Mouse (Mus musculus) small intestine, adult 2 months (tissue): ENCODE measurements around the gene Tep1. TPM values are rescaled to one million over a fixed set of nuclear protein-coding genes. Genes with fewer than 3 reads are reported as not detected.
A peak's percentile ranks its signal among the peaks of the same experiment; 100 is the strongest.

Experiments used
- H3K27ac ChIP-seq: fragments of 200-500 bp; 2 replicates; pipeline ENCODE4 v1.5.1; 2012; ENCODE audit warnings: low read depth, low read length, control low read depth, inconsistent platforms; ENCODE audit not compliant: insufficient read depth
- H3K27me3 ChIP-seq: fragments of 200-500 bp; 2 replicates; pipeline ENCODE4 v1.6.1; 2012; ENCODE audit warnings: mild to moderate bottlenecking, moderate library complexity, low read length, inconsistent platforms; ENCODE audit not compliant: control insufficient read depth, insufficient read depth
- H3K36me3 ChIP-seq: fragments of 200-500 bp; 2 replicates; pipeline ENCODE4 v1.6.1; 2012; ENCODE audit warnings: mild to moderate bottlenecking, low read length, control low read depth, inconsistent platforms; ENCODE audit not compliant: control insufficient read depth, insufficient read depth
- H3K4me1 ChIP-seq: fragments of 200-500 bp; 2 replicates; pipeline ENCODE4 v1.6.1; 2012; ENCODE audit warnings: low read length, inconsistent platforms, mixed read lengths; ENCODE audit not compliant: control insufficient read depth, insufficient read depth, insufficient read length
- H3K4me3 ChIP-seq: fragments of 200-500 bp; 2 replicates; pipeline ENCODE4 v1.5.1; 2012; ENCODE audit warnings: low read depth, mild to moderate bottlenecking, control low read depth, inconsistent platforms, low read length, moderate library complexity
- CTCF ChIP-seq: fragments of 200-500 bp; IDR thresholded peaks from 2 replicates; pipeline ENCODE4 v1.5.1; 2012; ENCODE audit warnings: low read depth, mild to moderate bottlenecking, control low read depth, inconsistent platforms, low read length, moderate library complexity, mixed read lengths; ENCODE audit not compliant: insufficient replicate concordance, insufficient read length; ENCODE audit errors: extremely low read depth
- POLR2A ChIP-seq: fragments of 200-500 bp; IDR thresholded peaks from 2 replicates; pipeline ENCODE4 v1.6.1; 2012; ENCODE audit warnings: low read depth, mild to moderate bottlenecking, control low read depth, inconsistent platforms, low read length, moderate library complexity
- WGBS: fragments of 180-500 bp; shearing (Covaris S2); methylation state at CpG from one replicate; pipeline ENCODE4 v1.1.7; 2018; 5-methylcytosine and 5-hydroxymethylcytosine counted together
- polyA plus RNA-seq: library from polyadenylated mRNA; depleted of rRNA; stranded (reverse); fragments of >200 nt; gene quantifications from 2 replicates; pipeline ENCODE4 v1.2.3, GENCODE M21; 2012; rRNA removed

Gene Tep1
- polyA plus RNA-seq, 1 experiment, result 105 TPM

DNA sequence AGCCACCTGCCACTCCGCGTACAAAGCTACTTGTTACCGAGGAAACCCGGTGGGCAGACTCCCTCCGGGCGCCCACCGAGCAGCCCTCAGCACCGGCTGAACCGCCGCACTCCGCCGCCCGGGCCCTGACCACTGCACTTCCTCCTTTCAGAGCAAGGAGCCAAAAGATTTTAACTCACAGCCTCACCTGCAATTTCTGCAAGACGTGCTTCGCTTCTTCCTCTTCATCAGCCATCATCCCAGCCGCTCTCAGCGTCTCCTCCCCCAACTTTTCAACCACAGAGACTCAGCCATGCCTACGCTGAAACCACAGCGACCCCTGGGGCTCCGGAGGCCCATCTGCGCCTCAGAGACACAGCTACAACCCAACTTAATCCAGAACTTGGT lies 85.1 kb downstream of the Tep1 start, which contains the start of gene Ttc5:
TSS of gene Ttc5 (minus strand) at position 269 of the 387 bp plus-strand sequence.
- 0 out of 2 replicates have a peak, but pooled peaks cover 2% of the 10 kb centered on the region for H3K4me1 ChIP-seq
- H3K27me3 ChIP-seq, result no peaks in the 10 kb centered on the region
- peak; percentile 52; the same call in 1 of the 2 replicates for TF ChIP-seq POLR2A
- TF ChIP-seq CTCF, result peak; percentile 98
- H3K4me3 ChIP-seq, result peak within 1 kb of the TSS; percentile 80
- WGBS, result under 1% methylated on average over 21 of the region's 21 CpGs
- peaks cover 3% of the 10 kb centered on the region; the same call in 1 of the 2 replicates for H3K36me3 ChIP-seq
- H3K27ac ChIP-seq, result peak within 1 kb of the TSS; percentile 19; the same call in 1 of the 2 replicates

DNA sequence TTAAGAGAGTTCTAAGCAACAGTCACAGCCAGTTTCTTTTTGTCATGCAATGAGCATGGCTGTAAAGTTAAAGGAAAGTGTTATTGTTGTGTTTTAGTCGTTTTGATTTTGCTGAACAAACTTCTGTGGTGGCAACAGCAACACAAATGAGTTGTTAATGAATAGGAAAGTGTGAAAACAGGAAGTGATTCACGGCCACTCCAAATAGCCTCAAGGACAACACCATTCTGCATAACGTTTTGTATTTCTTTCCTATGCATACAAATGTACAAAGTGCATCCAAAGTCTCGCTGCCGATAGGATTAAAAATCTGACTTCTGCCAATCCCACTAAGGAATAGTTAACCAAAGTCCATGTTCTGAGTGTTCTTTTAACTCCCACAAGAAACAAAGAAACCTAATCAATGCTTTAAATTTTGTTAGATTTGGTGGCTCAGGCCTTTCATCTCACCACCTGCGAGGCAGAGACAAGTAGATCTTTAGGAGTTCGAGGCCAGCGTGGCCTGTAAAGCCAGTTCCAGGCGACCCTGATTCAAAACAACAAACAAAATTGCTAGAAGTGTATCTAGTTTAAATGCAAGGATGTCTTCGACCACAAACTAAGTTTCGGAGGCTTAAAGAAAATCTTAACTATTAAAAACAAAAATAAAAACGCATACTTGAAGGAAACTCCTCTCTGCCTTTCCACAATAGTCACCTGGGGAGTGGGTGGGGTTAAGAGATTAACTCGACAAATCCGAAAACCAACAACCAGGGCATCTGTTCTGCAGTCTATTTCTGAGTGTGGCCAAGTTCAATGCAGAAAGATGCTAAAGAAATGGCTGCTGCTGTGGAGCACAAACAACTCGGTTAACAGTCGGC lies 85.7 kb downstream of the Tep1 start:
- H3K27ac ChIP-seq, result 0 out of 2 replicates have a peak overlapping the region, but pooled peaks have one; percentile 19
- peaks cover 6% of the 10 kb centered on the region; the same call in 1 of the 2 replicates for H3K36me3 ChIP-seq
- TF ChIP-seq POLR2A (no peak), CTCF (no peak)
- 5% methylated on average over 16 of the region's 16 CpGs for WGBS
- H3K4me3 ChIP-seq, result peak overlapping the region; percentile 80
- H3K4me1 ChIP-seq, result 0 out of 2 replicates have a peak, but pooled peaks cover 2% of the 10 kb centered on the region
- H3K27me3 ChIP-seq, result no peaks in the 10 kb centered on the region

DNA sequence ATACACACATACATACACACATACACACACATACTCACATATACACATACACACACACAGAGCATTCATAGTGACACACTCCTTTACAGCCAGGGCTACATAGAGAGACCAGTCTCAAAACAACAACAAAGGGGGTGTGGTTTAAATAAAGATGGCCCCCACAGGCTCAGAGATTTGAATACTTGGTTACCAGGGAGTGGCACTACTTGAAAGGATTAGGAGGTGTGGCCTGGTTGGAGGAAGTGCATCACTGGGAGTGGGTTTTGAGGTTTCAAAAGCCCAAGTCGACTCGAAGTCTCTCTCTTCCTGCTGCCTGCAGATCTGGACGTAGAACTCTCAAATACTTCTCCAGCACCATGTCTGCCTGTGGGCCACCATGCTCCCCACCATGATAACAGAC lies 88.2 kb downstream of the Tep1 start:
- Histone ChIP-seq H3K4me3 (no peak overlapping the region), H3K36me3 (peaks cover 14% of the 10 kb centered on the region), H3K27ac (no peak overlapping the region), H3K27me3 (no peaks in the 10 kb centered on the region), H3K4me1 (0 out of 2 replicates have a peak, but pooled peaks cover 2% of the 10 kb centered on the region)
- no peak for TF ChIP-seq POLR2A
- TF ChIP-seq CTCF, result no peak
- 90% methylated on average over 3 of the region's 3 CpGs for WGBS

Other genes starting within 250 kb of the Tep1 start
- not detected in 2 replicates for gene Olfr745, start 231.2 kb downstream of the Tep1 start, polyA plus RNA-seq
- not detected in 2 replicates for gene Olfr746, start 223.5 kb downstream of the Tep1 start, polyA plus RNA-seq
- gene Olfr747, start 177.4 kb downstream of the Tep1 start, polyA plus RNA-seq, result not detected in 2 replicates
- not detected in 2 replicates for gene Olfr748, start 163.2 kb downstream of the Tep1 start, polyA plus RNA-seq
- not detected in 2 replicates for gene Olfr749, start 125.5 kb downstream of the Tep1 start, polyA plus RNA-seq
- 6.8 and 13.5 TPM in 2 replicates for gene Ttc5, start 85.0 kb downstream of the Tep1 start, polyA plus RNA-seq
- gene Ccnb1ip1, start 62.8 kb downstream of the Tep1 start, polyA plus RNA-seq, result not detected in 2 replicates
- 2.9 and 5.8 TPM in 2 replicates for gene Parp2, start 62.7 kb downstream of the Tep1 start, polyA plus RNA-seq
- gene Klhl33, start 26.9 kb upstream of the Tep1 start, polyA plus RNA-seq, result 0.29 and 1.7 TPM in 2 replicates
- 65.0 and 97.3 TPM in 2 replicates for gene Osgep, start 54.3 kb upstream of the Tep1 start, polyA plus RNA-seq
- gene Apex1, start 54.4 kb upstream of the Tep1 start, polyA plus RNA-seq, result 9.6 and 20.0 TPM in 2 replicates
- 50.9 and 93.1 TPM in 2 replicates for gene Pip4p1, start 60.3 kb upstream of the Tep1 start, polyA plus RNA-seq
- gene Pnp, start 60.5 kb upstream of the Tep1 start, polyA plus RNA-seq, result 59.2 and 116 TPM in 2 replicates
- not detected in 2 replicates for gene Gm49342, start 74.0 kb upstream of the Tep1 start, polyA plus RNA-seq
- gene Pnp2, start 85.4 kb upstream of the Tep1 start, polyA plus RNA-seq, result 63.7 and 87.2 TPM in 2 replicates
- not detected in 2 replicates for gene Rnase10, start 137.2 kb upstream of the Tep1 start, polyA plus RNA-seq
- not detected in 2 replicates for gene Rnase9, start 171.3 kb upstream of the Tep1 start, polyA plus RNA-seq
- not detected in 2 replicates for gene Rnase11, start 179.6 kb upstream of the Tep1 start, polyA plus RNA-seq
- gene Rnase12, start 187.1 kb upstream of the Tep1 start, polyA plus RNA-seq, result not detected in 2 replicates
- 0.01 TPM in 1 of 2 replicates, not detected in the other for gene Olfr750, start 203.9 kb upstream of the Tep1 start, polyA plus RNA-seq
- 120 and 130 TPM in 2 replicates for gene Rnase4, start 220.5 kb upstream of the Tep1 start, polyA plus RNA-seq
- gene Ang, start 220.6 kb upstream of the Tep1 start, polyA plus RNA-seq, result 21.1 and 27.1 TPM in 2 replicates
- not detected in 2 replicates for gene Eddm3b, start 243.9 kb upstream of the Tep1 start, polyA plus RNA-seq